Mouse (Mus musculus) small intestine, adult 2 months (tissue): Measurements from ENCODE around the gene Fam71e2. TPM values are rescaled to one million over a fixed set of nuclear protein-coding genes. Genes with fewer than 3 reads are reported as not detected.
"Not testable (repeated sequence)": the region's sequence is repeated elsewhere in the genome, so short reads cannot be mapped to it uniquely, and the experiment has no call there.

ENCODE experiments used
- H3K27ac ChIP-seq: fragments of 200-500 bp; 2 replicates; pipeline ENCODE4 v1.5.1; 2012; ENCODE audit warnings: low read depth, low read length, control low read depth, inconsistent platforms; ENCODE audit not compliant: insufficient read depth
- H3K27me3 ChIP-seq: fragments of 200-500 bp; 2 replicates; pipeline ENCODE4 v1.6.1; 2012; ENCODE audit warnings: mild to moderate bottlenecking, moderate library complexity, low read length, inconsistent platforms; ENCODE audit not compliant: control insufficient read depth, insufficient read depth
- H3K36me3 ChIP-seq: fragments of 200-500 bp; 2 replicates; pipeline ENCODE4 v1.6.1; 2012; ENCODE audit warnings: mild to moderate bottlenecking, low read length, control low read depth, inconsistent platforms; ENCODE audit not compliant: control insufficient read depth, insufficient read depth
- H3K4me1 ChIP-seq: fragments of 200-500 bp; 2 replicates; pipeline ENCODE4 v1.6.1; 2012; ENCODE audit warnings: low read length, inconsistent platforms, mixed read lengths; ENCODE audit not compliant: control insufficient read depth, insufficient read depth, insufficient read length
- H3K4me3 ChIP-seq: fragments of 200-500 bp; 2 replicates; pipeline ENCODE4 v1.5.1; 2012; ENCODE audit warnings: low read depth, mild to moderate bottlenecking, control low read depth, inconsistent platforms, low read length, moderate library complexity
- CTCF ChIP-seq: fragments of 200-500 bp; IDR thresholded peaks from 2 replicates; pipeline ENCODE4 v1.5.1; 2012; ENCODE audit warnings: low read depth, mild to moderate bottlenecking, control low read depth, inconsistent platforms, low read length, moderate library complexity, mixed read lengths; ENCODE audit not compliant: insufficient replicate concordance, insufficient read length; ENCODE audit errors: extremely low read depth
- POLR2A ChIP-seq: fragments of 200-500 bp; IDR thresholded peaks from 2 replicates; pipeline ENCODE4 v1.6.1; 2012; ENCODE audit warnings: low read depth, mild to moderate bottlenecking, control low read depth, inconsistent platforms, low read length, moderate library complexity
- WGBS: fragments of 180-500 bp; shearing (Covaris S2); methylation state at CpG from one replicate; pipeline ENCODE4 v1.1.7; 2018; 5-methylcytosine and 5-hydroxymethylcytosine counted together
- polyA plus RNA-seq: library from polyadenylated mRNA; depleted of rRNA; stranded (reverse); fragments of >200 nt; gene quantifications from 2 replicates; pipeline ENCODE4 v1.2.3, GENCODE M21; 2012

Fam71e2 gene
- polyA plus RNA-seq, 1 experiment, result not detected

DNA sequence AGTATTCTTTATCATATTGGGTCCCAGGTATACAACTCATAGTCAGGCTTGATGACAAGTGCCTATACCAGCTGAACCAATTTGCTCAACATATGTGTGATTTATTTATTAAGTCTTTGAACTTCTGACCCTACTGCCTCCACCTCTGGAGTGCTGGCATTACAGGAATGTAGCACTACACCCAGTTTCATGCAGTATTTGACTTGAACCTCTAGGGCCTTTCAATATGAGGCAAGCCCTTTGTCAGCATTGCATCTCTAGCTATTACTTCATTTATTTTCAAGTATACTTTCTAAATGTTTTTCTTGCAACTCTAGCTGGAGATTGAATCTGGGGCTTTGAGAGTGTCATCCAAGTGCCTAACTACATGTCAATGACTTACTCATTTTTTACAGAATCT, 31.1 kb upstream of the Fam71e2 start:
- H3K27me3 ChIP-seq, result no peaks in the 10 kb centered on the region
- TF ChIP-seq CTCF (no peak), POLR2A (no peak)
- H3K4me3 ChIP-seq, result no peak overlapping the region
- H3K36me3 ChIP-seq, result peaks cover 9% of the 10 kb centered on the region
- no peak overlapping the region for H3K27ac ChIP-seq
- H3K4me1 ChIP-seq, result no peaks in the 10 kb centered on the region

DNA sequence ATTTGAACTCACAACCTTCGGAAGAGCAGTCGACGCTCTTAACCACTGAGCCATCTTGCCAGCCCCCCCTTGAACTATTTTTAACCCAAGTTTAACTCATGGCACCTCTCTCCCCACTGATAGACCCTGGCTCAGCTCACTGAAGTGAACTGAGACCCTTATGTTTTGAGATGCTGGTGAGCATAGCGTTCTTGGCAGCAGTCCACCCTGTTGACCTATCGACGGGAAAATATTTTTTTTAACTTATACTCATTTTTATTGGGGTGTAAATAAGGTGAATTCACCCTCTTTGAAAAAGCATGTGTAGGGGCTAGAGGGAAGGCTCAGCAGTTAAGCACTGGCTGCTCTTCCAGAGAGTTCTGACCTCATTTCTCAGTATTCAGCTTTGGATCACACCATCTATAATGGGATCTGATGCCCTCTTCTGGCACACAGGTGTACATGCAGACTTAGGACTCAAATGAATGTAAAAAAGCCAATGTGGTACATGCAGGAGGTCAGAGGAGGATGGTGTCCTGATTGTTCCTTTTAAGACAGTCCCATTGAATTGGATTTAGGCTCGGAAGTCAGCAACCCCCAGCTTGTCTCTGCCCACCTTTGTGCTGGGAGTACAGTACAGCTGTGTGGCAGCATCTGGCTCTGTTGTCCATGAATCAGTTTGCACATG, 24.8 kb upstream of the Fam71e2 start:
- Histone ChIP-seq H3K4me3 (no peak overlapping the region), H3K27ac (no peak overlapping the region)
- 57% methylated on average over 7 of the region's 7 CpGs for WGBS

DNA sequence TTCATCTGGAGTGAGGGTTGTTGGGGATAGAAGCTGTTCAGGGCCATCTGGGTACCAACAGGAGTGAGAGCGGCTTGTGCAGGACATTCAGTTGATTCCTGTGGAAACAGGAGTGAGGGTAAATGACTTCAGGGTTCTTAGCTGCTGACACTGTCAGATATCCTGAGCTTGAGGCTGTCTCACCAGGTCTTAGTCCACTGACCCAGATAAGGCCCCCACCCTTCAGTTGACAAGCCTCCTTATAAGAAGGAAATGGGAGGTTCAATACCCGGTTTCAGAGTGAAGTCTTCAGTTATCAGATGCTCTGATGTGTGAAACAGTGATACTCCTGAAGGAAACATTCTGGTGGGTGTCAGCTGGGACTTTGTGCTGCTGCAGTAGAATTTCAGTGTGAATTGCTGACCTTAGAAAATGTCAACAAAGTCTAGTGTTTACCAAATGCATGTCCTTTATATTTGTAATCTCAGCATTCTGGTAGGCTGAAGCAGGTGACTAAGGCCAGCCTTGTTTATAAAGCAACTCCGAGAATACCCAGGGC, 23.6 kb upstream of the Fam71e2 start:
- 0 out of 2 replicates have a peak overlapping the region, but pooled peaks have one; percentile 6 for H3K27ac ChIP-seq
- no peaks in the 10 kb centered on the region for H3K27me3 ChIP-seq
- H3K4me3 ChIP-seq, result no peak overlapping the region
- H3K4me1 ChIP-seq, result peaks cover 5% of the 10 kb centered on the region; the same call in 1 of the 2 replicates
- WGBS, result 59% methylated on average over 3 of the region's 3 CpGs
- TF ChIP-seq CTCF (no peak), POLR2A (no peak)
- H3K36me3 ChIP-seq, result peaks cover 20% of the 10 kb centered on the region

More for the DNA sequence above, 24.8 kb upstream of the Fam71e2 start:
- H3K4me1 ChIP-seq, result no peaks in the 10 kb centered on the region
- H3K36me3 ChIP-seq, result peaks cover 20% of the 10 kb centered on the region
- TF ChIP-seq POLR2A (no peak), CTCF (peak; percentile 7; the same call in 1 of the 2 replicates)
- no peaks in the 10 kb centered on the region for H3K27me3 ChIP-seq

DNA sequence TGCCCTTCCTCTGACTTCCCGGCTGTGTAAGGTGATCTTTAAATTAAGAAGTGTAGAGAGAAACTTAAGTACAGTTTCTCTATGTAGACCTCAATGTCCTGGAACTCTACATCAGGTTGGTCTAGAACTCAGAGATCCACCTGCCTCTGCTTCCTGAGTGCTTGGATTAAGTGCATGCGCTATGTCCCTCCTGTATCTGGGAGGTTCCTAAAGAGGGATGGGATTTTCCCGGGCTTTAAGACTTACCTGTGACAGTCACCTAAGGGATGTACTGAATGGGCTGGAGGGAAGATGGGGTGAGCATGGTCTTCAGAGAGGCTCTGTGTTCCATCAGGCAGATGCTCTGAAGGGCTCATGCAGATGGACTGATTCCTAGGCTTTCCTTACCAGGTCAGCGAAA, 22.6 kb upstream of the Fam71e2 start:
- H3K36me3 ChIP-seq, result peaks cover 20% of the 10 kb centered on the region
- H3K27ac ChIP-seq, result 0 out of 2 replicates have a peak overlapping the region, but pooled peaks have one; percentile 25
- peak overlapping the region; percentile 88 for H3K4me3 ChIP-seq
- WGBS, result 27% methylated on average over 4 of the region's 4 CpGs
- no peaks in the 10 kb centered on the region for H3K27me3 ChIP-seq
- H3K4me1 ChIP-seq, result peaks cover 7% of the 10 kb centered on the region; the same call in 1 of the 2 replicates
- no peak for TF ChIP-seq CTCF
- no peak for TF ChIP-seq POLR2A

DNA sequence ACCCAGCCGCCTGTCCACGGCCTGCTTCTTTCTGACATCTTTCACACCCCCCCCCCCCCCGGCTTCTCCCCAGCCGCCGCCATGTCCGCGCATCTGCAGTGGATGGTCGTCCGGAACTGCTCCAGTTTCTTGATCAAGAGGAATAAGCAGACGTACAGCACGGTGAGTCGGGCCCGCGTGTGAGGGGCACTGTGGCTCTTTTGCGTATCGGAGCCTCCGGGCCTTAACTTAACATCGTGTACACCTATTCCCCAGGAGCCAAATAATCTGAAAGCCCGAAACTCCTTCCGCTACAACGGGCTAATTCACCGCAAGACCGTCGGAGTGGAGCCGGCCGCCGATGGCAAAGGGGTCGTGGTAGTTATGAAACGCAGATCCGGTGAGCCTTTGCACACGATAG, 22.1 kb upstream of the Fam71e2 start:
- not testable (repeated sequence) for H3K27me3 ChIP-seq, H3K4me1 ChIP-seq
- peaks cover 20% of the 10 kb centered on the region for H3K36me3 ChIP-seq
- under 1% methylated on average over 31 of the region's 31 CpGs for WGBS
- peak overlapping the region; percentile 90; the same call in 1 of the 2 replicates for H3K27ac ChIP-seq
- H3K4me3 ChIP-seq, result peak overlapping the region; percentile 88

DNA sequence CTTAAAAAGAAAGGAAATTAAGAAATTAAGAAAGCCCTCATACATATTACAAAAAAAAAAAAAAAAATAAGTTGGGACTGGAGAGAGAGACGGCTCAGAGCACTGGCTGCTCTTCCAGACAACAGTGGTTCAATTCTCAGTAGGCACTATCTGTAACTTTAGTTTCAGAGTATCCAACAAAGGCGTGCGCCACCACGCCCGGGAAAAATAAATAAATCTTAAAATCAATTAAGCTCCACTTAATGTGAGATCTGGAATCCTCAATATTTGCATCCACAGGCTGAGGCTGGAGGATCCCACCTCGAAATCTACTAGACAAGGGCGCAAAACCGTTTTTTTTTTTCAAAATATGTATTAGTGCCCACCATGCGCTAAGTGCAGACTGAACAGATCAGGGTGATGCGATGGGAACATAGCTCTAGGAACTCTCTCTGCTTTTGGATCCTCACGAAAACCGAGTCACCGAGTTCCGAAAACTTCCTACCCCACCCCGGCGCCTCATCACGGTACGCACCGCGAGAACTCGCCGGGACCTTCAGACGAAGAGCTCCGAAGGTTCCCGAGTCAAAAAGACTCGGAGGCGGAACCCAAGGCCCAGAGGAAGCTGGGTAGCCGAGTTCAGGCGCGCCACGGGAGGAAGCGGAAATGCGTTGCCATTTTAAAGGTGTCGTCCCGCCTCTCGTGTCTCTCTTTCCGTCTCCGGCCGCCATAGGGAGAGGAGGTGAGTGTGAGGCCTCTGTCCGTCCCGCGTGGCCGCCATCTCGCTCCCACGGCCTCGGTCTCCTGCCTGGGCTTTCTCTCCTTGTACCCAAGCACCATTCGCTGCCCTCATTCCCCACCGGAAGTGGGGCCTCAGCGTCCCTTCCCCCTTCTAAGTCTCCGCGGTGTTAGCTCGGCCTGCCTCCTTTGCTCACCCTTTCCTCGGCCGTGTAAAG, 21.4 kb upstream of the Fam71e2 start, which contains the start of gene Rpl28:
Gene Rpl28, plus strand, starts transcription at position 597 of the 935 bp plus-strand sequence.
- under 1% methylated on average over 54 of the region's 54 CpGs for WGBS
- peak within 1 kb of the TSS; percentile 97 for H3K27ac ChIP-seq
- H3K36me3 ChIP-seq, result peaks cover 20% of the 10 kb centered on the region
- peaks cover 7% of the 10 kb centered on the region; the same call in 1 of the 2 replicates for H3K4me1 ChIP-seq
- TF ChIP-seq CTCF, result no peak
- peak; percentile 85; the same call in 1 of the 2 replicates for TF ChIP-seq POLR2A
- H3K4me3 ChIP-seq, result peak within 1 kb of the TSS; percentile 88
- H3K27me3 ChIP-seq, result no peaks in the 10 kb centered on the region
